Mouse (Mus musculus) spleen, postnatal 10 days (tissue): ENCODE results near the gene Parp16.
"Not testable (repeated sequence)": the region's sequence is repeated elsewhere in the genome, so short reads cannot be mapped to it uniquely, and the experiment has no call there.

Source experiments
- DNase-seq, 2 experiments: peaks; one replicate each; pipeline ENCODE4 v3.0.0; 2021 to 2022; ENCODE audit warnings: low spot score in 2 of 2

Parp16 gene

GRCm38 (mm10) chr9:65178336-65179213 is 16.6 kb upstream of the Parp16 start:
- no peak for DNase-seq

- DNase-seq = no peak
These were observed 15.1 kb upstream of the Parp16 start for GRCm38 (mm10) chr9:65179817-65180624.

DNA sequence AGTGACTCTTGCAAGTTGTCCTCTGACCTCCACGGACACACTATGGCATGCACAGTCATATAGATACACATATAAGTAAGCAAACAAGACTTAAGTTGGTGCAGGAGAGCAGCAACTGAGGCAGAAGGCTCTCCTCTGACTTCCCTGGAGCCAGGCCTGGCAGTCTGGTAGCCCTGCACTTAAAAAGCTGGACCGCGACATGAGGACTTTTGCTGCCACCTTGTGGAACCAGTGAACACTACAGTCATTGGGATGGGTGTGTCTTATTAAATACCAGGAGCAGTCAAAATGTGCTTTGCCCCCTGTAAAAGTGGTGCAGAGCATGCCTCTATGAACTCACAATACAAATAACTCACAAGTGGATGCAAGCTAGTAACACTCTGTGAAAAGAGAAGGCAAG is 6.6 kb upstream of the Parp16 start:
- peak; percentile 69 to 83 for DNase-seq

- DNase-seq = no peak
These were observed 4.8 kb upstream of the Parp16 start for GRCm38 (mm10) chr9:65190306-65190705.

DNA sequence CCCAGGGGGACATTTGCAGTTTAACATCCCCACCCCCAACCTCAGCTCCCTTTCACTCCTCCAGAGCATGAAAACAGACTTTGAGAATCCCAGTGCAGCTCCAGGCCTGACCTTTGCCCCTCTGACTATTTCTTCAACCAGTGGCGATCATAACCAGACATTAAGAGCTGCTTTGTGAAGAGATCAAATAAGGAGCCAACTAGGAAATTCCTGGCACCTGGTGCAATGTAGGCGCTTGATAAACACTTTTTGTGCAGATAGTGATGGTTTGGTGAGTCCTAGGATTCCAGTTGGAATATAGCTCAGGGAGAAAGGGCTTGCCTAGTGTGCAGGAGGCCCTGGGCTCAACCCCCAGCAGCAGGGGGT is 3.8 kb upstream of the Parp16 start:
- DNase-seq = no peak

DNA sequence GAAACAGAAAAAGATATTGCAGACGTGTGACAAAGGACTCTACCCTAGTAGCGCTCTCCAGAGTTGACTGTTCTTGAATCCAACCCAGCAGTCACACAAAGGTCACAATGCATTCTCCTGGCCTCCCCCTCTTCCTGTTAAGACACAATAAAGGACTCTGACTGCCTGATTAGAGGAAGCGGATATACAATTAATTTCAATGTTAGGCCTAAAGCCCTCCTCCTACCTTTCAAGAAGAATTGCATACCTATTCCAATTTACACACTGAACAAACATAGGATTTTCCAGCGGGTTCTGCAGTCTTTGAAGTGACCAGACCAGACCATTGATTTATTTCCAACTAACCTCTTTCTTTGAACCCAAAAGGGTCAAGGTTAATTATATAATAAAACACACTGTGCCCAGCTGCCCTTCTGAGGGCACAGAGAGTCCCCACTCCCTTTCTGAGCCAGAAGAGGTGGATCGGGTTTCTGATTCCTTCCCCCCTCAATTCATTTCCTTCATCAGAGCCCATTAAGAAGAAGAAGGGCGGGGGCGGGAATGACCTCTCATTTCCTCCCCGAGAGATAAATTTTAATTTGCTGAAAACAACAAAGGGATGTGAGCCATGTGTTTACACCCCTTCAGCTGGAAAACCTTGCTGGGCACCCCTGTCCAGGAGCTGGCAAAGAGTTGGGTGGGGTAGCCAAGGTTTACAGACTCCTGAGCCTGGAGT is 3.2 kb upstream of the Parp16 start:
- DNase-seq = no peak

DNA sequence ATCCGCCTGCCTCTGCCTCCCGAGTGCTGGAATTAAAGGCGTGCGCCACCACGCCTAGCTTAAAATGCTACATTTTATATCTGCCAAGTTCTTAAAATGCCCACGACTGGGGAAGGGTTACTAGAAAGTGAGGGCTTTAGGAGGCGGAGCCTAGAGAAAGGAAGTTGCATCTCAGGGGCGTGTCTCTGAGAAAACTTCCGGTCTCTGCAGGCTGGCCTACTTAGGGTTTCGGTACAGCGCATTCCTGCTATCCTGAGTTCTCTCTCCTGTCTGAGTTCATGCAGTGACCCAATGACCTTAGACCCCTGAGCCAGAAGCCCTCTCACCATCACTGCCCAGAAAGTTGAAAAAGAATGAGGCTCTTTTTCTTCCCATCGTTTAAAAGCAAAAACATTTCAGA is 1.9 kb upstream of the Parp16 start:
- no peak for DNase-seq

DNA sequence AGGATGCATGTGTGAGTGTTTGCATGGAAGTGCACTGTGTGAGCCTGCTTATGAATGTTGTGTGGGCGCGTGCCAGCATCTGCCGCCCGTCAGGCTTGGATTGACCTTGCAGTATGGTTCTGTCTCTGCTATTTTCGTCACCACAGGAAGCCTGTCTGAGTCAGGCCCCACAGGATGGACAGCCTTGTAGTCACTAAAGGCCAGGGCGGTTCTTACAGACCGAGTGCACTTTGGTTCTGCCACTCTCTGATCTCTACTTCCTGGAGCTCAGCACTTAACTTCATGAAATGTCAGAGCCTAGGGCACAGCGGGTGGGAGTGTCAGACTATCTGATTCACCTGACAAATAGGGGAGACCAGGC is 448 bp downstream of the Parp16 start:
- DNase-seq = peak; percentile 30 to 47

DNA sequence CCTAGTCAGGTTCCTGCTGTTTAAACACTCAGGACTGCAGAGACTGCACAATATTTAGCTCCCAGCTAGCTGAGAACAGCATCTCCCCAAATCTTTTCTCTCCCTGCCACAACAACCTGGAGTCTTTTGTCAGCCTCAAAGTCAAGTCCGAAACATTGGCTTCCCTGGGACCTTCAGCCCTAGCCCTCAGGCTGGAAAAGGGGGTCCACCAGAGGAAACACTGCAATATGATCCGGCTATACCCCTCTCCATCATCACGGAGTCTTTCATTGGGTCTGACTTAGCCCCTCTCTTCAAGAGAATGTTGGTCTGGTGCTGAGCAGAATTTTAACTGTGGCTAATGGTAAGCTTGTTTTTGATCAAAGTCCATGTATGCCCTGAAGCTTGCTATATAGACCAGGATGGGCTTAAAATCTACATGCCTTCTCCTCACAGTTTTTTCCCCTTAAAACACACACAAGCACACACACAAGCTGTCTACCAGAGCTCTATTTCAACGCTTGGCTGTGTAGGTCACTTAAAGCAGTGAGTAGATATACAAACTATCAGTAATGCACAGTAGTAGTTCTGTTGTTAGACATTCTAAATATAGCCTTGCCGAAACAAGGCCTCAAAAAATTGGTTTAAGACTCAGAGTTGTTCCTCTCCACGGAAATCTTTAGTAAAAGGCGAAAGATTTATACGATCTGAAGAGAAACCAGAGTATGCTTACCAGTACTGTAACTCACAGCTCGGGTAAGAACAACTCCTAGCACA is 1.0 kb downstream of the Parp16 start:
- peak in 1 of 2 experiments; percentile 23 for DNase-seq

- peak; percentile 97 to 98 for DNase-seq
These were observed 1.8 kb downstream of the Parp16 start for GRCm38 (mm10) chr9:65196738-65197569.

DNA sequence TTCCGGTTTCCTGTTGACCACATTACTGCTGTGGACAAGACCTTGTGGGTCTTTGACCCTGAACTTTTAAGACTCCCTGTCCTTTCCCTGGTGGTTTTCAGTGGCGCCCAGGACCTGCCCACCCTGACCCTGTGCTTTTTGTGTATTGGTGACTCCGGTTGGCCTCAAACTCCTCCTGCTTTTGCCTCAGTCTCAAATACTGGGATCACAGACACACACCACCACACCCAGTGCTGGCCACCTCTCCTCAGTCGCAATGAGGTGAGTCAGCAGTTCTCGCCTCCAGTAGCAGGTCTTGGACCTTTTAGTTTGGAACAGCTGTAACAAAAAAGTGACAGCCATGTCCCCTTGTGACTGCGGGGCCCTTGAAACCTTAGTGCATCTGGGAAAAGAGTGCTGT is 2.7 kb downstream of the Parp16 start:
- peak; percentile 38 to 75 for DNase-seq

DNA sequence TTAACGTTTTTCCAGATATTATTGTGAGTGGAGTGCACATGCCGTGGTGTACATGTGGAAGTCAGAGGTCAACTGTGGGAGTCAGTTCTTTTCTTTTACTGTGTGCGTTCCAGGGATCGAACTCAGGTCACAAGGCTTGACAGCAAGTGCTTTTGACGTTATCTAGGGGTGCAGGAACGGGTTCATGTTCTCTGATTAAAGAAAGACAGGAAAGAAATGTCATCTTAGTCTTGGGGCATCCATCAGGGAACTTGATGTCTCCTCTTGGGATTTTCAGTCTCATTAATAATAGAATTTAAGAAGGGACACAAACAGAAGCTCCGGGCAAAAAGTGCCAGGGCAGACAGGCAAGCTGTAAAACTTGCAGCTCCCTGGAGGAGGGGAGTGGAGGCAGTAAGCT is 4.6 kb downstream of the Parp16 start:
- no peak for DNase-seq

DNA sequence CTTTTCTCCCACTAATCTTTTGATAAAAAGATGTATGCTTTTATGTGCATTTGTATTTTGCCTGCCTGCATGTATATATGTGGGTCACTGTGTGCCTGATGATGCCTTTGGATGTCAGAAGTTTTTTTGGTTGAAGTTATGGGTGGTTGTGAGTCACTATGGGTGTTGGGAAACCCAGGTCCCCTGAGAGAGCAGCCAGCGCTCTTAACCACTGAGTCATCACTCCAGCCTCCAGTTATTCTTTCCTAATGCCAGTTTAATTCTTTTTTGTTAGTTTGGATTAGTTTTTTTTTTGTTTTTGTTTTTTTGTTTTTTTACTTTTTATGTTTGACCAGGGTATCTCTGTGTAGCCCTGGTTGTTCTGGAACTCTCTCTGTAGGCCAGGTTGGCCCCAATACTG is 5.5 kb downstream of the Parp16 start:
- no peak for DNase-seq

GRCm38 (mm10) chr9:65201021-65201380 is 5.8 kb downstream of the Parp16 start:
- no peak for DNase-seq

DNA sequence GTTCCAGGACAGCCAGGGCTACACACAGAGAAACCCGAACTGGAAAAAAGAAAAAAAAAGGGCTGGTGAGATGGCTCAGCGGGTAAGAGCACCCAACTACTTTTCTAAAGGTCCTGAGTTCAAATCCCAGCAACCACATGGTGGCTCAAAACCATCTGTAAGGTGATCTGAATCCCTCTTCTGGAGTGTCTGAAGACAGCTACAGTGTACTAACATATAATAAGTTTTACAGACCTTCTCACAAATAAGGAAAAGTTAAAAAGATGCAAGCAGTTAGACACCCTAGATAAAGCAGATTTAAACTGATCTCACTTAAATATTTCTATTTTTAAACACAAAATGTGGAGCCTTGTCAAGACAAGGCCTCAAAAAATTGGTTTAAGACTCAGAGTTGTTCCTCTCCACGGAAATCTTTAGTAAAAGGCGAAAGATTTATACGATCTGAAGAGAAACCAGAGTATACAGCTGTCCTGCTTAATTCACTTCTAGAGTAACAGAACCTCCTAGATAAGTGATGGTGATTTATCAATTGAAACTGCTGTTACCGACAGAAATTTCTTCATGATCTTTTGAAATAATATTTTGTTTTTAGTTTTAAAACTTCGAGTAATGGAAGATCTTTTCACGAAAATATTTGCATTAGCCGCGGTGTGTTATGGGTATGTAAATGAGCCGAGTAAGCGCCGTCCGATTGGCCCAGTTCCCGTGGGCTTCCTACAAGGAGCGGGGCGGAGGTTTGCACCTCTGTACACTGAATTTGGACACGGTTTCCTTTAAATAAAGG is 6.4 kb downstream of the Parp16 start:
- peak; percentile 78 to 90 for DNase-seq

DNA sequence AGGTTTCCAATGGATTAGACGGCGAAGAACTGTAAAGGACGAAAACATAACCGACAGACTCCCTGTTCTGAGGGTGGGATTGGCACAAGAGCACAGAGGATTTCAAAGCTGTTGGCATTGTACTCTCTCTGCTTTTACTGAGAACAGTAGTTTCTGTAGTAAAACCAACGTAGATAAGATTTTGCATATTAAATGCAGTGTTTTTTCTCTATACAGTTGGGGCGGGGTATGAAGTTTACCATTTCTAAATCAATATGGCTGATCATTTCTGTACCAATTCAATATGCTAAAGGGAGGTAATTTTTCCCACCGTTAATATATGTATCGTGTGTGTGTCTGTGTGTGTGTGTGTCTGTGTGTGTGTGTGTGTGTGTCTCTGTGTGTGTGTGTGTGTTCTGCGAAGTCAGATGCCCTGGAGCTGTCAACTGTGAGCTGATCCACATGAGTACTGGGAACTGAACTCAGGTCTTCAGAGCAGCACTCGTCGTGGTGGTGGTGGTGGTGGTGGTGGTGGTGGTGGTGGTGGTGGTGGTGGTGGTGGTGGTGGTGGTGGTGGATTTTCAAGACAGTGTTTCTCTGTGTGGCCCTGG is 7.1 kb downstream of the Parp16 start:
- no peak for DNase-seq

- DNase-seq = no peak
These were observed 10.1 kb downstream of the Parp16 start for GRCm38 (mm10) chr9:65205049-65205815.

- not testable (repeated sequence) for DNase-seq
These were observed 12.1 kb downstream of the Parp16 start for GRCm38 (mm10) chr9:65207041-65207815.
